Mouse (Mus musculus): ENCODE measurements around the gene Med25. TPM values are rescaled to one million over a fixed set of nuclear protein-coding genes. Genes with fewer than 3 reads are reported as not detected.

Gene Med25
- total RNA-seq, 2 experiments from 2014 or later = 50.9 to 51.2 TPM

- no peak for DNase-seq
Observed at GRCm38 (mm10) chr7:44847772-44848171, 44.7 kb downstream of the Med25 start.

DNA sequence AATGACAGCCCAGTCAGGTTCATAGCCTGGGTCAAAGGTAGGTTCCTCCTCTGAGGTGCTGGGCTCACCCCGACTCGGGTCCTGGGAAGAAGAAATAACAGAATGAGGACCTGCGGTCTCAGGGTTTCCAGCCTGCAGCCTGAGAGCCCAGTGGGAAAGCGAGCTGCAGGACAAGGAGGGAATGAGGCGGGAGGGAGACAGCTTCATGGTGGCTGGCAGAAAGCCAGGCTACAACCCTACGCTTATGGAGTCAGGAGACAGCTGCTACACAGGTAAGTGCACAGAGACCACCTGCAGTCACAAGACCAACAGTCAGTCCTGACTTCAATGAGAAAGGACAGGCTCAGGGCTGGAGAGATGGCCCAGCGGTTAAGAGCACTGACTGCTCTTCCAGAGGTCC, 45.7 kb downstream of the Med25 start:
- no peak for DNase-seq

- no peak for DNase-seq
Observed at GRCm38 (mm10) chr7:44845006-44845405, 47.5 kb downstream of the Med25 start.

DNA sequence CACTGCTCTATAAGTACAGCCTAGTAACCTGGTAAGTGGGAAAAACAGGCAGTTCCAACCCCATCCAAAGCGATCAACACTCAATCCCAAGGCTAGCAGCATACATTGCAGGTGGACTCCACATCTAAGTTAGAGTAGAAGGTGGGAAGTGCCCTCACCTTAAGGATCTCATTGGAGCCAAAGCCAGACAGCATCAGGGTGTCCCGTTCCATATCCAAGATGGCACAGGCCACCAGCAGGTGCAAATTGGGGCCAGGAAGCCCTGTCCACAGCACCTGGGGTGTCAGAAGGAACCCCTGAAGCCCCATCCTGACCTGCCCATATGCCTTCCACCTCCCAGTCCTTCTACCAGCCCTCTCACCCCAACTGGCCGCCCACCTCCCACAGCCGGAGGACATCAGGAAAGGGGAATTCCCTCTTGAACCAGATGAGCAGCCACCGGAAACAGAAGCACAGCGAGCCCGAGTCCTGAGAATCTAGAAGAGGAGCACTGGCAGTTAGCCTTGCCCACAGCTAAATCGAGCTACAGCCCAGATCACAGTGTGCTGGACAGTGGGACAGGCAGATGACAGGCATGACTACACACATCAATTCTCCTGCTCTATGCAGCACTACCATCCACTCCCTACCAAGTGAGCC, 50.6 kb downstream of the Med25 start:
- no peak for DNase-seq

GRCm38 (mm10) chr7:44840426-44840825, 52.1 kb downstream of the Med25 start:
- DNase-seq = no peak

- DNase-seq = no peak
Observed at GRCm38 (mm10) chr7:44839491-44840191, 52.9 kb downstream of the Med25 start.

DNA sequence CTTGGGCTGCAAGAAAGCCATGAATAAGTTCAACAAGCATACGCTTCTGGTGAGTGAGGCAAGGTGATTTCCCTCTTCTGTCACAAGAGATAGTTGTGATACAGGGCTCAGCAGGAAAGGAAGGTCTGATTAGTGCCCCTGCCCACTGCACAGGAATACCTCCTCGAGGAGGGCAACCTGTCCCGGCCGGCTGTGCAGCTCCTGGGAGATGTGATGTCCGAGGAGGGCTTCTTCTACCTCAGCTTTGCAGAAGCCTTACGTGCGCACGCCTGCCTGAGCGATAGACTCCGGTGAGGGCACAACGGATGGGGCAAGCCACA, 53.4 kb downstream of the Med25 start:
- DNase-seq = no peak

DNA sequence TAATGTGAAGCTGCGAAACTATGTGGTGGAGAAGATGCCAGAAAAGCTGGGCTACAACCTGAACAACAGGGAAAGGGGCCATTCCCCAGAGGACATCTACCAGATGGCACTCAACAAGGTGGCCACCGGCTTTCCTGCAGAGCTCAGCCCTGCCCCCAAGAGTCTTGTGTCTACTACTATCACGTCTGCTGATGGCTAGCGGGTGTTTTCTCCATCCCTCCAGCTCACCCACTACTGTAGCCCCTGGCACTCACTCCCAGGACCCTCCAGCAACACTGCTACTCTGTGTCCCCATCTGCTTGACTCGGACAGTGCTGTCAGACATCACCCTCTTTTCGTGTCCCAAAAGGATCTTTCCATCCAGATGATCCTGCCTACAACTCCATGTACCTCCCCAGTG, 54.4 kb downstream of the Med25 start:
- DNase-seq = no peak

- DNase-seq = peak; percentile 78
Observed at GRCm38 (mm10) chr7:44836423-44837053, 56.0 kb downstream of the Med25 start.

DNA sequence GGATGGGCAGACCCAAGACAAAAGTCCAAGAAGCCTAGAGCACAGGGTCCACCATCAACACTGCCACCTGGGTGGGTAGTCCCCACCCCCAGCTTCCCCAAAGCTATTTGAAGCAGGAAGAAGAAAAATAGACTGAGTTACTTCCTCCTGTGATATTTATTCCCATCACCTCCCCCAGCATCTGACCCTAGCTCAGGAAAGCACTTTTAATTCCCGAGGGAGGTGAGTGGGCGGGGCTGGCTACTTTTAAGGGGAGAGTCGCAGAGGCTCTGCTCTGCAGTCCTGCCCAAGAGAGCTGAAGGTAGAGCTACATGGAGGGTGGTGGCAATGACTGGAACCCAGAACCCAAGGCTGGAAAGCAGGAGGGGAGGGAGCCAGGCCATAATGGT, 56.5 kb downstream of the Med25 start:
- DNase-seq = no peak

DNA sequence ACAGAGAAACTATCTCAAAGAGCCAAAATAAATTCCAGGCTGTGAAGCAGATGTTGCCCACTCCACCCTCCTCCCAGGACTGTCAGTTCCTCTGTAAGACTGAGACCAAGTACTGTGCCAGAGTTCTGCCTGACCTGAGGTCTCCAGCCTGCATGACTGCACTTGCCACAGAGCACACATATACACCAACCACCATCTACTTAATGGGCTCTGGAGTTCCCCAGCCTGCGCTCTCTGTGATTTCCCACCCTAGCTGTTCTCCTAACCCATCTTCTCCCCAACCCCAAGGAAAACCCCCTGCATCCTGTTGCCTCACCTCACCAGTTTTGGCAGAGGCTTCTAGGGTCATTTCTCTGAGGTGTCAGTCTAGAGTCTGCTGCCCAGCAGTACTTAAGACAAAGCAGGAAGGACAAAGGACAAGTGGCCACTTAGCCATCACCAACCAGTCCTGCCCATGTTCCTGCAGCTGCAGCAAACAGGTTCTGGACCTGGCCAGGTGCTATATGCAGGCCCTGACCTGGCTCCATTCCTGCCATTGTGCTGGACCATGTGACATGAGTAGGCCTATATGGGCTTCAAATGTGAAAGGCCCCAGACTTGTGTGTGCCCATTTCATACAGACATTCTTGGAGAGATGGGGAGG, 57.0 kb downstream of the Med25 start:
- DNase-seq = no peak

DNA sequence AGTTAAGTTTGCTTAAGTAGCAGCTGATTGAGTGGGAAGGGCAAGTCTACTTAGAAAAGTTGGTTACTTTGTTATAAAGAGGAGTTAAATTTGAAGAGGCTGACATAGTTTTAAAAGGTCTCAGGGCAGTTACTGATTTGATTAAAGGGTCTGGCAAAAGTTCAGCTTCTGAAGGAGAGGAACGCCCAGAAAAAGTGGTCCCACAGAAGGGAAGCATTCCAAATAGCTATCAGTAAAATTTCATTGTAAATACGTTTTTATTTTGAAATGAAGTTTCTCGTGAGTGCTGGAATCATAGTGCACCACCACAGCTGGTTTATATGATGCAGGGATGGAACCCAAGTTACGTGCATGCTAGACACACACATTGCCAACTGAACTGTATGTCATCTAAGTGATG, 59.7 kb downstream of the Med25 start:
- DNase-seq = no peak

DNA sequence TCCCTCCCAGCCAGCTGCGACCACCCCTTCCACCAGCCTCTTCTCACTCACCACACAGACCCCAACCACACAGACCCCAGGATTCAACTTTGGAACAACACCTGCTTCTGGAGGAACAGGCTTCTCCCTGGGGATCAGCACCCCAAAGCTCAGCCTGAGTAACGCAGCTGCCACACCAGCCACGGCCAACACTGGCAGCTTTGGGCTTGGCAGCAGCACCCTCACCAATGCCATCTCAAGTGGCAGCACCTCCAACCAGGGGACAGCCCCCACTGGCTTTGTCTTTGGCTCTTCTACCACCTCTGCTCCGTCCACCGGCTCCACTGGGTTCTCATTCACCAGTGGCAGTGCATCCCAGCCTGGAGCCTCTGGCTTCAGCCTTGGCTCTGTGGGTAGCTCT, 63.8 kb downstream of the Med25 start:
- DNase-seq = no peak

DNA sequence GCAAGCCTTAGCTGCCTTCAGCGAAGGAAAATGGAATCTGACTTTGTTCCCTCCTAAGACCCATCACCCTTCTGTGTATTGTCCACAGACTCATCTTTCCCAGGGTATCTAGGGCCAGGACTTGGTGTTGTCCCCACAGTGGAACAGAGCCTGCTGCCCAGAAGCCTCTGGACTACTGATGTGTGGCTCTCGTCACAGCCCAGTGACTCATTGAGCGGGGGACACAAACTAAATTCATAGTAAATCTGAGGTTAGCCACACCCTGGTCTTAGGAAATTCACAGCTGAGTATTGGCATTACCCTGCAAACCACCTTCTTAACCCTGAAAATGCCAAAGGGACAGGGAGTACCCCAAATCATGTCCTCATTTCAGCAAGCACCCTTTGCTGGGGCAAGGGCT, 65.7 kb downstream of the Med25 start:
- no peak for DNase-seq

Small RNA genes within 50 kb of the gene (microRNA-seq; reads per million reads assigned to microRNA genes)
- gene Mir707 (ENCODE audit: borderline replicate concordance in 2 of 2) = 0 reads per million in 2 experiments

Other genes starting within 250 kb of the Med25 start
- 10 to 100 TPM; 23.0 to 24.7 TPM for gene Myh14, start 221.9 kb downstream of the Med25 start, total RNA-seq (2021)
- not detected for gene Izumo2, start 184.0 kb downstream of the Med25 start, total RNA-seq (2021)
- 10 to 100 TPM; 16.7 to 21.1 TPM for gene Vrk3, start 144.3 kb downstream of the Med25 start, total RNA-seq (2021)
- under 1 TPM in 1 of 2 experiments, not detected in 1; 0.08 TPM for gene Zfp473, start 141.7 kb downstream of the Med25 start, total RNA-seq (2021)
- 10 to 100 TPM; 18.4 to 22.2 TPM for gene Nup62, start 76.6 kb downstream of the Med25 start, total RNA-seq (2021)
- 1 to 10 TPM; 1.8 to 3.1 TPM for gene Il4i1, start 76.3 kb downstream of the Med25 start, total RNA-seq (2021)
- gene Atf5, start 76.1 kb downstream of the Med25 start, total RNA-seq (2021) = 10 to 100 TPM; 57.2 to 70.6 TPM
- 100 to 1,000 TPM; 103 to 113 TPM for gene Akt1s1, start 43.7 kb downstream of the Med25 start, total RNA-seq (2021)
- 10 to 100 TPM; 38.6 to 41.2 TPM for gene Tbc1d17, start 43.6 kb downstream of the Med25 start, total RNA-seq (2021)
- 10 to 100 TPM; 15.6 to 15.8 TPM for gene Pnkp, start 35.6 kb downstream of the Med25 start, total RNA-seq (2021)
- gene Ptov1, start 22.9 kb downstream of the Med25 start, total RNA-seq (2021) = 100 to 1,000 TPM; 116 to 125 TPM
- gene Fuz, start 3.4 kb upstream of the Med25 start, total RNA-seq (2021) = 10 to 100 TPM; 16.1 to 17.3 TPM
- 10 to 100 TPM; 57.1 to 57.2 TPM for gene Ap2a1, start 36.8 kb upstream of the Med25 start, total RNA-seq (2021)
- not detected for gene Tsks, start 50.5 kb upstream of the Med25 start, total RNA-seq (2021)
- gene Cpt1c, start 82.1 kb upstream of the Med25 start, total RNA-seq (2021) = 1 to 10 TPM; 1.6 to 2.0 TPM
- 100 to 1,000 TPM; 119 to 142 TPM for gene Prmt1, start 93.9 kb upstream of the Med25 start, total RNA-seq (2021)
- gene Irf3, start 104.9 kb upstream of the Med25 start, total RNA-seq (2021) = 10 to 100 TPM; 16.1 to 20.9 TPM
- 1 to 10 TPM; 7.4 to 9.6 TPM for gene Bcl2l12, start 106.0 kb upstream of the Med25 start, total RNA-seq (2021)
- gene Scaf1, start 123.7 kb upstream of the Med25 start, total RNA-seq (2021) = 10 to 100 TPM; 35.8 to 38.1 TPM
- 10 to 100 TPM; 22.5 to 30.6 TPM for gene Rras, start 125.2 kb upstream of the Med25 start, total RNA-seq (2021)
- gene Prr12, start 160.2 kb upstream of the Med25 start, total RNA-seq (2021) = 10 to 100 TPM; 14.1 to 16.1 TPM
- gene Nosip, start 169.7 kb upstream of the Med25 start, total RNA-seq (2021) = 10 to 100 TPM; 30.8 to 31.6 TPM
- gene Prrg2, start 170.0 kb upstream of the Med25 start, total RNA-seq (2021) = 1 to 10 TPM; 6.9 to 9.1 TPM
- gene Rcn3, start 199.5 kb upstream of the Med25 start, total RNA-seq (2021) = 10 to 100 TPM; 24.0 to 32.8 TPM
- 10 to 100 TPM; 40.3 to 54.5 TPM for gene Fcgrt, start 211.1 kb upstream of the Med25 start, total RNA-seq (2021)
- 100 to 1,000 TPM; 413 to 448 TPM for gene Rps11, start 231.7 kb upstream of the Med25 start, total RNA-seq (2021)
- gene Rpl13a, start 236.0 kb upstream of the Med25 start, total RNA-seq (2021) = 100 to 1,000 TPM; 520 to 561 TPM
- gene Gm45713, start 243.5 kb upstream of the Med25 start, total RNA-seq (2021) = not detected
- gene Flt3l, start 243.7 kb upstream of the Med25 start, total RNA-seq (2021) = 1 to 10 TPM; 4.2 TPM

Measured in gastrocnemius, postnatal 25 days (tissue).